In genomic region chr1:152531498-152531897, GRCm38 (mm10) we compare ENCODE assay signal across 8 mouse cellular contexts.
DNase-seq lines count a peak whose midpoint lies in the region; ATAC-seq and TF ChIP-seq lines count a peak whose summit lies in the region.

No protein-coding gene starts in this region.

- peak overlapping the region; percentile 18 for H3K4me2 ChIP-seq in heart, embryonic 13.5 days
- no peak overlapping the region for H3K4me2 ChIP-seq in neural tube, embryonic 15.5 days
- no peak overlapping the region for H3K4me2 ChIP-seq in hindbrain, embryonic 14.5 days (replicated peaks)

- no peak for ATAC-seq in heart, embryonic 13.5 days (ENCODE audit: extremely low read depth, insufficient number of reproducible peaks, low FRiP score, low TSS enrichment)
- no peak for ATAC-seq in neural tube, embryonic 15.5 days (ENCODE audit: low FRiP score)
- ATAC-seq in hindbrain, embryonic 14.5 days (ENCODE audit: low FRiP score), result no peak

- no peak for TF ChIP-seq RAD21 in MEL (IDR thresholded peaks at IDR 0.05; ENCODE audit: low read depth, low read length)

- H3K4me3 ChIP-seq in MEL (ENCODE audit: control insufficient read depth in 1 of 2, insufficient read depth in 1 of 2, low read depth in 2 of 2, low read length in 2 of 2), result no peak overlapping the region
- no peak overlapping the region for H3K4me3 ChIP-seq in heart, embryonic 13.5 days
- no peak overlapping the region for H3K4me3 ChIP-seq in neural tube, embryonic 15.5 days (replicated peaks)
- no peak overlapping the region for H3K4me3 ChIP-seq in hindbrain, embryonic 14.5 days (replicated peaks; ENCODE audit: low read length)

- no peak for TF ChIP-seq POLR2A in MEL (IDR thresholded peaks at IDR 0.05; ENCODE audit: control insufficient read depth in 1 of 2, insufficient read depth in 1 of 2, low read depth in 1 of 2, low read length in 2 of 2, poor library complexity in 1 of 2)

- 15% methylated on average over 15 of the region's 15 CpGs for WGBS in heart, embryonic 13.5 days
- 74% methylated on average over 15 of the region's 15 CpGs for WGBS in neural tube, embryonic 15.5 days
- 66% methylated on average over 15 of the region's 15 CpGs for WGBS in hindbrain, embryonic 14.5 days

- H3K36me3 ChIP-seq in MEL (ENCODE audit: control insufficient read depth in 1 of 2, insufficient read depth in 2 of 2, low read length in 2 of 2), result no peaks in the 10 kb centered on the region
- peaks cover 74% of the 10 kb centered on the region for H3K36me3 ChIP-seq in heart, embryonic 13.5 days
- H3K36me3 ChIP-seq in neural tube, embryonic 15.5 days, result peaks cover 6% of the 10 kb centered on the region; the same call in 1 of the 2 replicates
- peaks cover 4% of the 10 kb centered on the region; the same call in 1 of the 2 replicates for H3K36me3 ChIP-seq in hindbrain, embryonic 14.5 days (replicated peaks; ENCODE audit: control insufficient read depth, insufficient read depth)

- no peak overlapping the region for H3K27ac ChIP-seq in MEL (ENCODE audit: control insufficient read depth, low read depth, low read length)
- peak overlapping the region; percentile 64 for H3K27ac ChIP-seq in heart, embryonic 13.5 days (replicated peaks)
- no peak overlapping the region for H3K27ac ChIP-seq in neural tube, embryonic 15.5 days (replicated peaks)
- H3K27ac ChIP-seq in hindbrain, embryonic 14.5 days, result no peak overlapping the region

- H3K4me1 ChIP-seq in MEL (ENCODE audit: control insufficient read depth in 1 of 2, insufficient read depth in 2 of 2, low read length in 2 of 2), result no peaks in the 10 kb centered on the region
- peaks cover 67% of the 10 kb centered on the region for H3K4me1 ChIP-seq in heart, embryonic 13.5 days
- peaks cover 1% of the 10 kb centered on the region; the same call in 1 of the 2 replicates for H3K4me1 ChIP-seq in neural tube, embryonic 15.5 days
- H3K4me1 ChIP-seq in hindbrain, embryonic 14.5 days (replicated peaks; ENCODE audit: control insufficient read depth, insufficient read depth, low read length), result no peaks in the 10 kb centered on the region

- peak; percentile 15 for DNase-seq in MEL (ENCODE audit: low read depth, low spot score)
- peak; percentile 12 for DNase-seq in adrenal gland, adult 8-10 months
- DNase-seq in kidney, postnatal 4 days, result peak; percentile 62 to 66
- no peak for DNase-seq in spleen, adult 12 weeks (ENCODE audit: low spot score)
- DNase-seq in hindbrain, embryonic 14.5 days (ENCODE audit: low spot score), result no peak
- no peak for DNase-seq in Muller cell, postnatal 12 days (ENCODE audit: inconsistent ontology term)

- H3K9ac ChIP-seq in MEL (ENCODE audit: control insufficient read depth, low read depth, low read length, poor library complexity, severe bottlenecking), result no peak overlapping the region
- peak overlapping the region; percentile 57 for H3K9ac ChIP-seq in heart, embryonic 13.5 days
- H3K9ac ChIP-seq in neural tube, embryonic 15.5 days (replicated peaks), result no peak overlapping the region
- H3K9ac ChIP-seq in hindbrain, embryonic 14.5 days, result no peak overlapping the region

- no peaks in the 10 kb centered on the region for H3K79me2 ChIP-seq in MEL (ENCODE audit: control insufficient read depth, insufficient read depth, low read length, poor library complexity)

- TF ChIP-seq CTCF in MEL (IDR thresholded peaks at IDR 0.05 in 2 of 3, conservative IDR thresholded peaks at IDR 0.05 in 1 of 3; ENCODE audit: control insufficient read depth in 1 of 3, insufficient read depth in 1 of 3, low read depth in 2 of 3, low read length in 3 of 3, poor library complexity in 1 of 3, severe bottlenecking in 1 of 3), result peak in 2 of 3 experiments; percentile 7 to 15; a peak in 1 of 6 replicates

- no peak for TF ChIP-seq EP300 in MEL (IDR thresholded peaks at IDR 0.05; ENCODE audit: low read depth in 1 of 2, low read length in 2 of 2)

- peaks cover 2 to 7% of the 10 kb centered on the region in 2 experiments for H3K27me3 ChIP-seq in MEL (ENCODE audit: control insufficient read depth in 1 of 2, insufficient read depth in 2 of 2, low read length in 2 of 2)
- H3K27me3 ChIP-seq in heart, embryonic 13.5 days (replicated peaks), result no peaks in the 10 kb centered on the region
- no peaks in the 10 kb centered on the region for H3K27me3 ChIP-seq in neural tube, embryonic 15.5 days (replicated peaks)
- no peaks in the 10 kb centered on the region for H3K27me3 ChIP-seq in hindbrain, embryonic 14.5 days (ENCODE audit: control insufficient read depth, insufficient read depth, low read length)

- H3K9me3 ChIP-seq in MEL (replicated peaks; ENCODE audit: insufficient read depth, low read length), result no peaks in the 10 kb centered on the region
- no peaks in the 10 kb centered on the region for H3K9me3 ChIP-seq in heart, embryonic 13.5 days
- H3K9me3 ChIP-seq in neural tube, embryonic 15.5 days (replicated peaks), result no peaks in the 10 kb centered on the region
- H3K9me3 ChIP-seq in hindbrain, embryonic 14.5 days (ENCODE audit: control insufficient read depth, low read length), result no peaks in the 10 kb centered on the region

TF ChIP-seq in MEL, 35 proteins besides CTCF, POLR2A, EP300 and RAD21:
- TF ChIP-seq ELF1 (IDR thresholded peaks at IDR 0.05; ENCODE audit: low read depth, low read length) (no peak), GATA1 (IDR thresholded peaks at IDR 0.05; ENCODE audit: low read depth, low read length) (no peak), NELFE (IDR thresholded peaks at IDR 0.05; ENCODE audit: low read depth, low read length) (no peak), SMC3 (IDR thresholded peaks at IDR 0.05; ENCODE audit: low read depth, low read length) (peak; percentile 14; the same call in 1 of the 2 replicates)

Comparison
In these comparisons a context has a peak if more than half of its experiments do, and no peak if none do; other contexts are left out.
1. DNase-seq: peak in MEL (single experiment), adrenal gland, adult 8-10 months (single experiment) and kidney, postnatal 4 days (2 of 2); none in spleen, adult 12 weeks (single experiment), hindbrain, embryonic 14.5 days (single experiment) and Muller cell, postnatal 12 days (single experiment).